Mouse (Mus musculus): ENCODE results near the gene Duoxa1.
"Not testable (repeated sequence)": the region's sequence is repeated elsewhere in the genome, so short reads cannot be mapped to it uniquely, and the experiment has no call there.

Gene Duoxa1

DNA sequence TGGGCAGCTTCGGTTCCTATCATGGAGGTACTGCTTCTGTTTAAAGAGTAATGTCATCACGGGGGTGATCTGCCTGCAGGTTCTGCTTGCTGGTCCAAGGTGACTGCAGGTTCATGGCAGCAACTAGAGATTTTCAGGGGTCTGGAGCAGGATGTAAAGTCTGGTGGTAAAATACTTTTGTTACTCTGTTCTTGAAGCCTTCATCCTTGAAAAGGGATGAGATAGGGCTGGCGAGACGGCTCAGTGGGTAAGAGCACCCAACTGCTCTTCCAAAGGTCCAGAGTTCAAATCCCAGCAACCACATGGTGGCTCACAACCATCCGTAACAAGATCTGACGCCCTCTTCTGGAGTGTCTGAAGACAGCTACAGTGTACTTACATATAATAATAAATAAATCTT lies 16.8 kb upstream of the Duoxa1 start:
- DNase-seq (ENCODE audit: low spot score) = not testable (repeated sequence)

DNA sequence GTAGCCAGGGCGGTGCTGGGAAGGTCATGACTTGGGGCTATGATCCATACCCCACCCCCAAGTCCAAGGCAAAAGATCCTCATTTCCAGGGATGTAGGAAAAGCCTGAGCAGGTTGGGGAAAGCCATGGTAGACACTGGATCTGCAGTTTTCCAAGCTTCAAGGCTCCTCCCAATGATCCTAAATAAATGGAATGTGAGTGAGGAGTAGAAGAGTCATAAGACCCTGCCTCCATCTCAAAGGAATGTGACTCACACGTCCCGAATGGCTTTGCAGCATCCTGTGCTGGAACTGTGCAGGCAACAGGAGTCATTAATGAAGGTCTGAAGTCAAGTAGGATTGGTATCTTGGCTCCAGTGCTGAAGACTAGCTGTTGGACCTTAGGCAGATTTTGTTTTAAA lies 14.5 kb upstream of the Duoxa1 start:
- no peak for DNase-seq (ENCODE audit: low spot score)

GRCm38 (mm10) chr2:122325361-122325760 lies 11.8 kb upstream of the Duoxa1 start:
- DNase-seq (ENCODE audit: low spot score) = no peak

DNA sequence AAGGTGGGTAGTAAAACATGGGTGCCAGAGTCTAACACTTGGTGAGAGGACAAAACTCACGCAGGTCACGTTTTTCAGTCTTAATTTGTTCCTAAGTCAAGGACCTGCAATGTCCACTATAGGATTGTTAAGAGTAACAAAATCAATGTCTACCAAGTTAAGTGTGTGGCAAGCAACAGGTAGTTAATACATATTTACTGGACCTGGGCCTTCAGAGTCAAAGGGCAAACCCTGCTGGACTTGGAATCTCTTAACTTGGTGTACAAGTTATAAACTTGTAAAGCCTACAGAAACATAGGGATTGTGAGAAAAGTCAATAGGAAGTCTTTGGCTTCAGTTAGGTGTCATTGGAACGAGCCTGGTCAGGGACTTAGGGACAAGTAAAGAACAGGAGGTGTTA lies 11.1 kb upstream of the Duoxa1 start:
- DNase-seq (ENCODE audit: low spot score) = no peak

DNA sequence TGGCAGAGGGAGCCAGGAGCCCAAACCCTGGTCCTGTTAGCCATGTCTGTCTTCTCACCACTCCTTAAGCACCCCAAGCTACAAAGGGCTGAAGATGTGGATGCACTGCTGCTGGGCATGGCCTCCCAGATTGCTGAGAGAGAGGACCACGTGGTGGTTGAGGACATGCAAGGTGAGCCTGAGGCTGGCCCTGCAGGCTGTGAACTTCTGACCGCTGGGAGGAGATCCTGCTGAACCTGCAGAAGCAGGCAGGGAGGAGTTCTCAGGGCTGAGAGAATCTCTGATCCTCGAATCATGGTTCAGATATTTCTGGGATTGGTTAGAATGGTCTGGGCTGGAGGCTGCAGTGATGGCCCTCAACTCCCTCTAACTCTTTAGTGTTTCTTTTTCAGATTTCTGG lies 10.4 kb upstream of the Duoxa1 start:
- DNase-seq (ENCODE audit: low spot score) = no peak

- DNase-seq (ENCODE audit: low spot score) = no peak
Measured at GRCm38 (mm10) chr2:122317384-122317783, 3.9 kb upstream of the Duoxa1 start.

- no peak for DNase-seq (ENCODE audit: low spot score)
Measured at GRCm38 (mm10) chr2:122315372-122315771, 1.8 kb upstream of the Duoxa1 start, which contains the start of gene Duox1. TSS of gene Duox1 (plus strand) at chr2:122315672.

- DNase-seq (ENCODE audit: low spot score) = peak; percentile 84
Measured at GRCm38 (mm10) chr2:122312722-122313417, 660 bp downstream of the Duoxa1 start.

DNA sequence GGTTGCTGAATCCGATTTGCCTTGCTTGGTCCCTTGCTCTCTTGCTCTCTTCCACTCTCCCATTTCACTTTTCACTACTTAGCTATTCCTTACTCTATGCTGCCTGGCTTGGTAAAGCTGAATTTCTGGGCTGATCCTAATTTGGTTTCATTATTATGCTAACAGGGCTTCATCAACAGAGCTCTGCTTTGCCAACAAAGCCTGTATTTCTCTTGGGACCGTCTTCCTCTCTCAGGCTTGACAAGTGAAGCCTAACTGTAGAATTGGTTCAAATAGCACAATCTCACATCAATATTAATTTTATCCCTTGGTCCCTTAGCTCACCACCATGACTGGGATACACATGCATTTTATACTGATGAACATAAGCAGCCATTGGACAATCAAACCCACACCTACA lies 2.0 kb downstream of the Duoxa1 start:
- DNase-seq (ENCODE audit: low spot score) = no peak

DNA sequence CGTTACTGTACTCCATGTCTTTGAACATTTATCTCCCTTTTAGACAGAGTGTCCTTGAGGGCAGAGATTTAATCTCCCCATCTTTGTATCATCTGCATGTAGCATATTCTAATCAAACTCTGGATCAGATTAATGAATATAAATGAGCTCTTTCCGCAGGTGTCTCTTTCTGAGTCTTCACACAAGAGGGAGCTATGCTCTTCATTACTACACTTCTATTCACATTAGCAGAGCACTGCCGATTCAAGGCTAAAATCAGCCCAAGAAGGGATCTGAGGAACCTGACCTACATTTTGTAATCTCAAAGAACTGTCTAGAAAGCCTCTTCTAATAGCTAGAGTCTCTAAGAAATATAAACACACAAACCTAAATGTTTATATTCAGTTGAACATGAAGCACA lies 3.9 kb downstream of the Duoxa1 start:
- DNase-seq (ENCODE audit: low spot score) = no peak

GRCm38 (mm10) chr2:122306184-122306583 lies 7.3 kb downstream of the Duoxa1 start:
- DNase-seq (ENCODE audit: low spot score) = no peak

- DNase-seq (ENCODE audit: low spot score) = no peak
Measured at GRCm38 (mm10) chr2:122305097-122305892, 8.2 kb downstream of the Duoxa1 start.

DNA sequence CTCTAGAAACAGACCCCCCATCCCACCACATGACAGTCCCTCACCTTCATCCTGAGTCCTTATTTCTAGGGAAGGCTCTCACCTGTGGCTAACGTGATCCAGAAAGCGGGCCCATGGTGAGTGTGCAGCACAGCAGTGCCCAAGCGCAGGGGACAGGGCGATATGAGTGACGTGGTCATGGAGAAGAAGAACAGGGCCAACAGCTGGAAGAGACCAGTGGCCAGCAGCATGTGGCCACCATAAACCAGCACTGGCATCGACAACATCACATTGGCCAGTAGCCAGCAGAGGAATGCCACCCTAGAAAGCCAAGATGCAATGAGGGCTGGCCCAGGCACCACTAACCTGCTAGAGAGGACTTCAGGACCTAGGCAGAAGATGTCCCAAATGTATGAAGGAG lies 9.0 kb downstream of the Duoxa1 start:
- no peak for DNase-seq (ENCODE audit: low spot score)

- DNase-seq (ENCODE audit: low spot score) = peak; percentile 79
Measured at GRCm38 (mm10) chr2:122302574-122303241, 10.8 kb downstream of the Duoxa1 start.

- no peak for DNase-seq (ENCODE audit: low spot score)
Measured at GRCm38 (mm10) chr2:122301921-122302573, 11.5 kb downstream of the Duoxa1 start.

- DNase-seq (ENCODE audit: low spot score) = peak; percentile 54
Measured at GRCm38 (mm10) chr2:122301081-122301920, 12.2 kb downstream of the Duoxa1 start.

GRCm38 (mm10) chr2:122300656-122301020 lies 12.9 kb downstream of the Duoxa1 start:
- DNase-seq (ENCODE audit: low spot score) = no peak

- DNase-seq (ENCODE audit: low spot score) = no peak
Measured at GRCm38 (mm10) chr2:122299911-122300655, 13.4 kb downstream of the Duoxa1 start.

- DNase-seq (ENCODE audit: low spot score) = peak; percentile 64
Measured at GRCm38 (mm10) chr2:122298596-122299490, 14.7 kb downstream of the Duoxa1 start, which contains the start of gene Duoxa2. TSS of gene Duoxa2 (plus strand) at chr2:122298900.

DNA sequence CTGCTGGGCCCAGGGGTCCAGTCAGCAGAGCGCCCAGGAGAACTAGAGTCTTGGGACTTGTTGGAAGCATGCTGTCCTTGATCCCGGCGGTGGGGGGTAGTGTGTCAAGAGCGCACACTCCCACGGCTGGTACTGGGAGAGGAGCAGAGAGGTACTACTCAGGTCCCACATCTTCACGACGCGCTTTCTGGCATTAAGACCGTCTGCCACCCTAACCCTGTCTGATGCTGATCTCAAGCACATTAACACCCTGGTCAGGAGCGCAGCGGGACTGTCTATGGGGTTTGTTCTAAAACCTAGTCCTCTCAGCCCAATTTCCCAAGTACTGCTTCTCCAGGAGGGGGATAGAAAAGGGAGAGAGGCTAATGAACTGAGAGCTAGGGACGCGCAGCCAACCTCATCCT lies 15.4 kb downstream of the Duoxa1 start, which contains the start of gene Duox2:
TSS of gene Duox2 (minus strand) at position 354 of the 404 bp plus-strand sequence.
- no peak for DNase-seq (ENCODE audit: low spot score)

Measured in testis, postnatal 10 days (tissue).